Mouse (Mus musculus) lung, embryonic 14.5 days (tissue): ENCODE results near the gene Dgkg. TPM values are rescaled to one million over a fixed set of nuclear protein-coding genes. Genes with fewer than 3 reads are reported as not detected.

Experiments used
- ATAC-seq: fragments of 200-750 bp; cut with Nextera tagmentation; 2 replicates; pipeline ENCODE4 v1.8.0; 2017; ENCODE audit warnings: mild to moderate bottlenecking, moderate TSS enrichment, moderate library complexity; ENCODE audit not compliant: insufficient read depth
- DNase-seq: peaks from one replicate; pipeline ENCODE4 v3.0.0-alpha.2; 2015
- H3K27ac ChIP-seq: fragments of 300-500 bp; sonication (generic); 2 replicates; pipeline ENCODE4 v1.5.1; 2014; ENCODE audit warnings: low read depth, mild to moderate bottlenecking, moderate library complexity
- H3K27me3 ChIP-seq: fragments of 300-500 bp; sonication (generic); 2 replicates; pipeline ENCODE4 v1.6.1; 2014; ENCODE audit warnings: low read length, control low read depth; ENCODE audit not compliant: insufficient read depth
- H3K36me3 ChIP-seq: fragments of 300-500 bp; sonication (generic); 2 replicates; pipeline ENCODE4 v1.6.1; 2014; ENCODE audit warnings: control low read depth; ENCODE audit not compliant: insufficient read depth
- H3K4me1 ChIP-seq: fragments of 300-500 bp; sonication (generic); 2 replicates; pipeline ENCODE4 v1.6.1; 2014; ENCODE audit warnings: antibody characterized with exemption, control low read depth; ENCODE audit not compliant: insufficient read depth
- H3K4me2 ChIP-seq: fragments of 300-500 bp; sonication (generic); 2 replicates; pipeline ENCODE4 v1.6.1; 2014; ENCODE audit warnings: mild to moderate bottlenecking
- H3K4me3 ChIP-seq: fragments of 300-500 bp; sonication (generic); 2 replicates; pipeline ENCODE4 v1.5.1; 2014; ENCODE audit warnings: low read depth, low read length
- H3K9ac ChIP-seq: fragments of 300-500 bp; sonication (generic); 2 replicates; pipeline ENCODE4 v1.6.1; 2014
- H3K9me3 ChIP-seq: fragments of 300-500 bp; sonication (generic); 2 replicates; pipeline ENCODE4 v1.6.1; 2016; ENCODE audit warnings: low read depth, low read length, control low read depth
- CTCF ChIP-seq: IDR thresholded peaks from 2 replicates; pipeline ENCODE4 v1.5.1; 2016; ENCODE audit warnings: antibody characterized with exemption, low read depth
- WGBS: fragments of 180-500 bp; shearing (Covaris S2); extraction: QIAGEN DNeasy Blood & Tissue Kit; methylation state at CpG from one replicate; pipeline ENCODE4 v1.1.7; 2014; 5-methylcytosine and 5-hydroxymethylcytosine counted together
- polyA plus RNA-seq: library from polyadenylated mRNA; unstranded; fragments of >200 nt; fragmentation: Nextera tagmentation; extraction: Ambion mirVana; gene quantifications from 2 replicates; pipeline ENCODE4 v1.2.1, GENCODE M21; 2014

The Dgkg gene
- polyA plus RNA-seq, result 0.49 and 0.83 TPM in 2 replicates

GRCm38 (mm10) chr16:22656533-22657444 lies at the start of gene Dgkg:
Dgkg (minus strand) TSS chr16:22657221.
- Histone ChIP-seq H3K4me2 (peak within 1 kb of the TSS; percentile 72), H3K9me3 (no peaks in the 10 kb centered on the region), H3K27ac (no peak within 1 kb of the TSS), H3K27me3 (peaks cover 37% of the 10 kb centered on the region), H3K9ac (peak within 1 kb of the TSS; percentile 31; the same call in 1 of the 2 replicates), H3K36me3 (no peaks in the 10 kb centered on the region), H3K4me1 (no peaks in the 10 kb centered on the region), H3K4me3 (peak within 1 kb of the TSS; percentile 42)
- DNase-seq, result peak; percentile 52
- peak; percentile 63; the same call in 1 of the 2 replicates for ATAC-seq
- under 1% methylated on average over 62 of the region's 63 CpGs for WGBS
- TF ChIP-seq CTCF, result no peak

- H3K36me3 ChIP-seq, result no peaks in the 10 kb centered on the region
- ATAC-seq (no peak), DNase-seq (no peak)
- TF ChIP-seq CTCF, result no peak
- no peak overlapping the region for H3K4me2 ChIP-seq
- H3K4me3 ChIP-seq, result no peak overlapping the region
- no peak overlapping the region for H3K27ac ChIP-seq
- no peaks in the 10 kb centered on the region for H3K27me3 ChIP-seq
- WGBS, result 43% methylated on average over 6 of the region's 6 CpGs
- H3K4me1 ChIP-seq, result no peaks in the 10 kb centered on the region
- no peak overlapping the region for H3K9ac ChIP-seq
- H3K9me3 ChIP-seq, result no peaks in the 10 kb centered on the region
These were observed 47.9 kb upstream of the Dgkg start for GRCm38 (mm10) chr16:22704946-22705345.

GRCm38 (mm10) chr16:22704136-22704535 lies 47.1 kb upstream of the Dgkg start:
- no peak overlapping the region for H3K27ac ChIP-seq
- no peaks in the 10 kb centered on the region for H3K4me1 ChIP-seq
- no peak overlapping the region for H3K4me3 ChIP-seq
- 78% methylated on average over 5 of the region's 5 CpGs for WGBS
- no peak for ATAC-seq
- no peaks in the 10 kb centered on the region for H3K9me3 ChIP-seq
- H3K27me3 ChIP-seq, result no peaks in the 10 kb centered on the region
- no peak overlapping the region for H3K9ac ChIP-seq
- no peak overlapping the region for H3K4me2 ChIP-seq
- DNase-seq, result no peak
- TF ChIP-seq CTCF, result no peak
- no peaks in the 10 kb centered on the region for H3K36me3 ChIP-seq

- ATAC-seq (no peak), DNase-seq (no peak)
- Histone ChIP-seq H3K36me3 (no peaks in the 10 kb centered on the region), H3K4me3 (no peak overlapping the region), H3K27me3 (no peaks in the 10 kb centered on the region), H3K27ac (no peak overlapping the region), H3K9ac (no peak overlapping the region), H3K4me2 (no peak overlapping the region), H3K4me1 (no peaks in the 10 kb centered on the region), H3K9me3 (no peaks in the 10 kb centered on the region)
- WGBS, result 73% methylated on average over 13 of the region's 13 CpGs
- no peak for TF ChIP-seq CTCF
These were observed 42.1 kb upstream of the Dgkg start for GRCm38 (mm10) chr16:22698846-22699760.

GRCm38 (mm10) chr16:22698101-22698500 lies 41.1 kb upstream of the Dgkg start:
- Histone ChIP-seq H3K9ac (no peak overlapping the region), H3K4me1 (no peaks in the 10 kb centered on the region), H3K9me3 (no peaks in the 10 kb centered on the region), H3K4me3 (no peak overlapping the region), H3K4me2 (no peak overlapping the region), H3K27me3 (no peaks in the 10 kb centered on the region), H3K27ac (no peak overlapping the region), H3K36me3 (no peaks in the 10 kb centered on the region)
- DNase-seq (no peak), ATAC-seq (no peak)
- no peak for TF ChIP-seq CTCF
- WGBS, result 60% methylated on average over 8 of the region's 8 CpGs

- no peak for DNase-seq
- Histone ChIP-seq H3K4me1 (no peaks in the 10 kb centered on the region), H3K27ac (no peak overlapping the region), H3K4me2 (no peak overlapping the region), H3K27me3 (no peaks in the 10 kb centered on the region), H3K9ac (no peak overlapping the region), H3K9me3 (no peaks in the 10 kb centered on the region), H3K36me3 (no peaks in the 10 kb centered on the region), H3K4me3 (no peak overlapping the region)
- WGBS, result 89% methylated on average over 2 of the region's 2 CpGs
- no peak for TF ChIP-seq CTCF
- ATAC-seq, result no peak
These were observed 32.6 kb upstream of the Dgkg start for GRCm38 (mm10) chr16:22689622-22690021.

GRCm38 (mm10) chr16:22687711-22688230 lies 30.8 kb upstream of the Dgkg start:
- no peak overlapping the region for H3K27ac ChIP-seq
- 58% methylated on average over 8 of the region's 8 CpGs for WGBS
- DNase-seq, result no peak

More at GRCm38 (mm10) chr16:22687711-22688230, 30.8 kb upstream of the Dgkg start:
- Histone ChIP-seq H3K9ac (no peak overlapping the region), H3K36me3 (no peaks in the 10 kb centered on the region), H3K27me3 (no peaks in the 10 kb centered on the region), H3K4me2 (no peak overlapping the region), H3K9me3 (no peaks in the 10 kb centered on the region), H3K4me3 (no peak overlapping the region), H3K4me1 (no peaks in the 10 kb centered on the region)
- TF ChIP-seq CTCF, result no peak
- ATAC-seq, result no peak
